Mouse (Mus musculus) gastrocnemius, postnatal 10 days (tissue): ENCODE data around the gene Nr1d2. TPM values are rescaled to one million over a fixed set of nuclear protein-coding genes. Genes with fewer than 3 reads are reported as not detected.
"Not testable (repeated sequence)": the region's sequence is repeated elsewhere in the genome, so short reads cannot be mapped to it uniquely, and the experiment has no call there.

ENCODE experiments used
- DNase-seq: peaks from one replicate; pipeline ENCODE4 v3.0.0; 2021; ENCODE audit warnings: mixed read lengths
- microRNA-seq, 2 experiments: library from miRNA; unstranded; fragments of <30 nt; microRNA quantifications; one replicate each; pipeline ENCODE4 v1.2.0; 2021
- total RNA-seq, 2 experiments: library from RNA; stranded (reverse); gene quantifications; 2 replicates each; pipeline ENCODE4 v1.2.3; 2021

Nr1d2 gene
- total RNA-seq, 2 experiments from 2014 or later: 58.4 to 60.2 TPM

- DNase-seq: no peak
These were observed 5.9 kb downstream of the Nr1d2 start for GRCm38 (mm10) chr14:18233076-18233475.

GRCm38 (mm10) chr14:18231866-18232265, 7.1 kb downstream of the Nr1d2 start:
- not testable (repeated sequence) for DNase-seq

GRCm38 (mm10) chr14:18229751-18230150, 9.2 kb downstream of the Nr1d2 start:
- DNase-seq: not testable (repeated sequence)

GRCm38 (mm10) chr14:18226181-18226580, 12.7 kb downstream of the Nr1d2 start:
- not testable (repeated sequence) for DNase-seq

- not testable (repeated sequence) for DNase-seq
These were observed 13.5 kb downstream of the Nr1d2 start for GRCm38 (mm10) chr14:18225431-18225830.

GRCm38 (mm10) chr14:18221977-18222376, 16.9 kb downstream of the Nr1d2 start:
- DNase-seq: no peak

GRCm38 (mm10) chr14:18217158-18217557, 21.8 kb downstream of the Nr1d2 start:
- no peak for DNase-seq

- no peak for DNase-seq
These were observed 22.5 kb downstream of the Nr1d2 start for GRCm38 (mm10) chr14:18216428-18216827.

- DNase-seq: no peak
These were observed 28.1 kb downstream of the Nr1d2 start for GRCm38 (mm10) chr14:18210795-18211194.

GRCm38 (mm10) chr14:18204315-18204714, 34.6 kb downstream of the Nr1d2 start:
- DNase-seq: not testable (repeated sequence)

GRCm38 (mm10) chr14:18201413-18201812, 37.5 kb downstream of the Nr1d2 start:
- DNase-seq: no peak

GRCm38 (mm10) chr14:18186883-18187417, 52.0 kb downstream of the Nr1d2 start:
- peak; percentile 18 for DNase-seq

GRCm38 (mm10) chr14:18177531-18177930, 61.4 kb downstream of the Nr1d2 start:
- not testable (repeated sequence) for DNase-seq

GRCm38 (mm10) chr14:18167597-18167996, 71.3 kb downstream of the Nr1d2 start:
- DNase-seq: no peak

- DNase-seq: peak; percentile 22
These were observed 71.9 kb downstream of the Nr1d2 start for GRCm38 (mm10) chr14:18167041-18167440.

Small RNA genes lying within 50 kb of the gene (microRNA-seq; reads per million reads assigned to microRNA genes)
- 0 reads per million in 2 experiments for gene Gm44469

Other genes starting within 250 kb of the Nr1d2 start
- gene Nkiras1, start 32.0 kb upstream of the Nr1d2 start, total RNA-seq: 10 to 100 TPM; 38.4 to 40.6 TPM
- gene Rpl15, start 32.3 kb upstream of the Nr1d2 start, total RNA-seq: 100 to 1,000 TPM; 921 to 934 TPM
- 100 to 1,000 TPM; 113 to 129 TPM for gene Ube2e1, start 92.7 kb upstream of the Nr1d2 start, total RNA-seq